Mouse (Mus musculus) limb, embryonic 13.5 days (tissue): ENCODE data around the gene Fndc7. TPM values are rescaled to one million over a fixed set of nuclear protein-coding genes. Genes with fewer than 3 reads are reported as not detected.
"Not testable (repeated sequence)": the region's sequence is repeated elsewhere in the genome, so short reads cannot be mapped to it uniquely, and the experiment has no call there.

Source experiments
- ATAC-seq: fragments of 200-750 bp; cut with Nextera tagmentation; 2 replicates; pipeline ENCODE4 v1.8.0; 2017; ENCODE audit warnings: low read depth, moderate number of reproducible peaks, moderate TSS enrichment; ENCODE audit not compliant: low FRiP score
- H3K27ac ChIP-seq: fragments of 300-500 bp; sonication (generic); 2 replicates; pipeline ENCODE4 v1.5.1; 2015; ENCODE audit warnings: inconsistent platforms, mild to moderate bottlenecking, moderate library complexity
- H3K27me3 ChIP-seq: fragments of 300-500 bp; sonication (generic); 2 replicates; pipeline ENCODE4 v1.6.1; 2015; ENCODE audit warnings: mild to moderate bottlenecking, inconsistent platforms
- H3K36me3 ChIP-seq: fragments of 300-500 bp; sonication (generic); 2 replicates; pipeline ENCODE4 v1.6.1; 2015; ENCODE audit warnings: inconsistent platforms, mild to moderate bottlenecking, moderate library complexity
- H3K4me1 ChIP-seq: fragments of 300-500 bp; sonication (generic); 2 replicates; pipeline ENCODE4 v1.6.1; 2015; ENCODE audit warnings: inconsistent platforms
- H3K4me2 ChIP-seq: fragments of 300-500 bp; sonication (generic); replicated peaks from 2 replicates; pipeline ENCODE4 v1.6.1; 2015; ENCODE audit warnings: inconsistent platforms, mild to moderate bottlenecking, moderate library complexity
- H3K4me3 ChIP-seq: fragments of 300-500 bp; sonication (generic); 2 replicates; pipeline ENCODE4 v1.5.1; 2015; ENCODE audit warnings: moderate library complexity, mild to moderate bottlenecking, inconsistent platforms
- H3K9ac ChIP-seq: fragments of 300-500 bp; sonication (generic); 2 replicates; pipeline ENCODE4 v1.6.1; 2015; ENCODE audit warnings: mild to moderate bottlenecking, inconsistent platforms
- H3K9me3 ChIP-seq: fragments of 300-500 bp; sonication (generic); 2 replicates; pipeline ENCODE4 v1.6.1; 2016; ENCODE audit warnings: inconsistent platforms
- WGBS: fragments of 180-500 bp; shearing (Covaris S2); methylation state at CpG from one replicate; pipeline ENCODE4 v1.1.7; 2015; 5-methylcytosine and 5-hydroxymethylcytosine counted together
- polyA plus RNA-seq: library from polyadenylated mRNA; unstranded; fragments of >200 nt; fragmentation: Nextera tagmentation; extraction: Ambion mirVana; gene quantifications from 2 replicates; pipeline ENCODE4 v1.2.1, GENCODE M21; 2015

The Fndc7 gene
- polyA plus RNA-seq, 1 experiment from 2014 or later, result 0.09 TPM

- H3K27ac ChIP-seq, result no peak overlapping the region
- 61% methylated on average over 9 of the region's 9 CpGs for WGBS
- H3K36me3 ChIP-seq, result no peaks in the 10 kb centered on the region
- peaks cover 22% of the 10 kb centered on the region for H3K4me1 ChIP-seq
- H3K4me3 ChIP-seq, result no peak overlapping the region
- no peaks in the 10 kb centered on the region for H3K9me3 ChIP-seq
- no peak overlapping the region for H3K4me2 ChIP-seq
- no peak overlapping the region for H3K9ac ChIP-seq
- no peaks in the 10 kb centered on the region for H3K27me3 ChIP-seq
- no peak for ATAC-seq
These were observed 3.9 kb downstream of the Fndc7 start for GRCm38 (mm10) chr3:108885686-108886530.

DNA sequence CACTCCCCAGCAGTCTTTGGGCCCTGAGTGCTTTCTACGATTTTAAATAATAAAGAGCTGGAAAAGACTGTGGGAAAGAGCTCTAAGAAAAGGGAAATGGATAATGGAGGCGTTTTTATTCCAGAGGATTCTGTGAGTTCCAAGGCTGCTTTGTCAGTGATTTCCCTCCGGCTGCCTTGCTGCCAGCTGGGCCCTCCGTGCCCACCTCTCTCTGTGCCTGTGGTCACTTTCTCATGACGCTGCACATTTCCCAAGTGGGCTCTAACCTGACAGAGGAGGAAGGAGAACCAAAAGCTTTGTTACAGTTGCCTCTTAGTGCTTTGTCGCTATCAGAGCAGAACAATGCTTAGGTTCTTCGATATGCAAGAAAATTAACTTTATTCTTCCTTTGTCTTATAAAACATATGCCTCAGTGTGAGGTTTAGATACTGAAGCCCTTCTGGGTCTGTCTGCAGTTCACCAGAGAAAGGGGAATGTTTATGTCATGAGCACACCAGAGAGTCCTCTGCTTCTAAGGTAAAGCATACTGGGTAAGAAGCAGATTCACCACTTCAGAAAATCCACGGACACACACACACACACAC is 5.0 kb downstream of the Fndc7 start:
- H3K9ac ChIP-seq, result no peak overlapping the region
- H3K36me3 ChIP-seq, result no peaks in the 10 kb centered on the region
- WGBS, result 68% methylated on average over 8 of the region's 8 CpGs
- ATAC-seq, result no peak
- no peaks in the 10 kb centered on the region for H3K9me3 ChIP-seq
- no peaks in the 10 kb centered on the region for H3K27me3 ChIP-seq
- H3K4me2 ChIP-seq, result no peak overlapping the region
- no peak overlapping the region for H3K27ac ChIP-seq
- H3K4me1 ChIP-seq, result peaks cover 24% of the 10 kb centered on the region
- no peak overlapping the region for H3K4me3 ChIP-seq

DNA sequence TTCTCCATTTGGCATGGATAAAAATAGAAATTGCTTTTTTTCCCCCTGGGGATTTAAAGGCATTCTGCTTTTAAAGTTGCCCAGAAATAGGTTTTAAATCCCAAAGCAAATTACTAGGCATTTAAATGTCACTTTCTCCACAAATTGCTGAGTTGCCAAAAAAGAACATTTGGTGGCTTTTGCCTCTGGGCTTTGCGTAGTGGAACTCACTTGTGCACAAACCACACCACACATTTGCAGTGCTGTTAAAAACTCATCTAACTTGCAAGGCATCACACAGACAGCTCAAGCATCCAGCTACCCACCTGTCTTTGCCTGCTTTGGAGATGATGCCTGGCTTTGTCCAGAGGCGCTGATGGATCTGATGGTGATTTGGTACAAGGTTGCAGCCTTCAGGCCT is 6.7 kb downstream of the Fndc7 start:
- H3K36me3 ChIP-seq, result no peaks in the 10 kb centered on the region
- no peak overlapping the region for H3K4me2 ChIP-seq
- no peak overlapping the region for H3K27ac ChIP-seq
- H3K4me1 ChIP-seq, result peaks cover 31% of the 10 kb centered on the region
- no peak overlapping the region for H3K4me3 ChIP-seq
- H3K27me3 ChIP-seq, result no peaks in the 10 kb centered on the region
- H3K9me3 ChIP-seq, result no peaks in the 10 kb centered on the region
- no peak overlapping the region for H3K9ac ChIP-seq
- ATAC-seq, result no peak
- WGBS, result 70% methylated on average over 2 of the region's 2 CpGs

- peak overlapping the region; percentile 39; the same call in 1 of the 2 replicates for H3K27ac ChIP-seq
- 11% methylated on average over 4 of the region's 4 CpGs for WGBS
- not testable (repeated sequence) for H3K9ac ChIP-seq, H3K9me3 ChIP-seq, ATAC-seq, H3K4me3 ChIP-seq, H3K4me2 ChIP-seq, H3K27me3 ChIP-seq, H3K36me3 ChIP-seq
- peaks cover 31% of the 10 kb centered on the region for H3K4me1 ChIP-seq
These were observed 7.9 kb downstream of the Fndc7 start for GRCm38 (mm10) chr3:108881873-108882272.

DNA sequence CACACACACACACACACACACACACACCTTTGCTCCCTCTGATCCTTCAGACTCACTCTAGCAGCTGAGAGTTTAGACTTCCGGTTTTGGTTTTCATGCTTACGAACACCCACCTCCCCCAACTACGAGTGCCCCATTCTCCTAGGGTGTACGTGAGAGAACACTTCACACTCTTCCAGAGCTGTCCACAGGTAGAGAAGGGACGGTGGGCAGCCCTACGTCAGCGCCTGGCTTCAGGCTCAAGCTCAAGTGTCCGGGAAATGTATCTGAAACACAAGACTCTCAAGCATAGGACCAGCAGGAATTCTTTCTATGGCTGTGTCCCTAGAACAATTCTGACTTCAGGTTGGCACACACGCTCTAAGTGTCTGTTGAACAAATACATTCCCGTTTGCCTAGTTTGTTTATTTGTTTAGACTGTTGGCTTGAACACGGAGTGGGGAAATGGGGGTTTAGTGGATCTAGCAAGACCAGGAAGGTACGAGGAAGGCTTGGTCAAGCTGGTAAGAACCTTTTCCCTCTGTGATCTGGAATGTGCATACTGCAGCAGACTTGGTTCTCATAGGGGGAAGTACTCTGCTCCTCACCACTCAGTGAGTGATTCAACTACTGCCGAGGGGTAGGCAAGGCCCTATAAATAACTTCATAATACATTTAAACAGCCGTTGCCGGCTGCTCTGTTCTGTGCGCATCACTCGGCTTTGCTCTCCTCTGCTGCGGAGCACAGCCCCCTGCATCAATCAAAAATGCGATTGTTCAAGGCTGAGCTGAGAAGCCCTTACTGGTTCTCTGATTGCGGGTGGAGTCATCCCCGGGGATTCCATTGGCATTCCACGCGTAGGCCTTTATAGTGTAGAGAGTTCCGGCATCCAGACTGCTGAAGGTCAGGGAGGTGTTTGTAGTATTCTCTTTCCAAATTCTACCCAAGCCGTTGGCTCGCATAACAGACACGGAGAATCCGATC is 9.0 kb downstream of the Fndc7 start:
- Histone ChIP-seq H3K36me3 (no peaks in the 10 kb centered on the region), H3K4me3 (no peak overlapping the region), H3K9ac (no peak overlapping the region), H3K27ac (peak overlapping the region; percentile 58), H3K4me2 (peak overlapping the region; percentile 24; the same call in 1 of the 2 replicates), H3K27me3 (no peaks in the 10 kb centered on the region), H3K9me3 (no peaks in the 10 kb centered on the region), H3K4me1 (peaks cover 31% of the 10 kb centered on the region)
- ATAC-seq, result peak; percentile 89
- 54% methylated on average over 28 of the region's 28 CpGs for WGBS

DNA sequence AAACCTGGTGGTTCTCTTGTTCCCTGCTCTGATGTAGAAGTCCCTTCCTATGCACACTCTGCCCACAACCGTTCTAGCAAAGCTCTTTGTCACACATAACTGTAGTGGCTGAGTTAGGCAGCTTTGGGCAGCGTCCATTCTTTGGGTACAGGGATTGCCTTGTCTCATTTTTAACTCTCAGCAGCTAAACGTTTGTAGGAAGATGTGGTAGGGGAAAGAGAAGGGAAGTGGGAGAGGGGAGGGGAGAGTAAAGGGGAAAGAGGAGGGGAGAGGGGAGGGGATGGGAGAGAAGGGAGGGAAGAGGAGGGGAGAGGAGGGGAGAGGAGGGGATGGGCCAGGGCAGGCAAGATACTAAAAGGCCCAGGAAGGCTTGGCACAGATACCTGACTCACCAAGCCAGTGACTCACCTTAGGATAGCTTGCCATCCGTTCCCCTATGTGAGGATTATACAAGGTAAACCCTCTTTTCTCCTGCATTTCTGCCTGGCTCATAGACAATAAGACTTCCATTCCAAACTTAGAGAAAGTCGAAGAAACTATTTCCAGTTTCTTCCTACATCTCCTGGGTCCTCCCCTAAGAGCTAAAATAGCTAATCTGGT is 9.9 kb downstream of the Fndc7 start:
- 65% methylated on average over 5 of the region's 5 CpGs for WGBS
- no peak for ATAC-seq
- Histone ChIP-seq H3K9me3 (no peaks in the 10 kb centered on the region), H3K4me2 (no peak overlapping the region), H3K36me3 (no peaks in the 10 kb centered on the region), H3K9ac (no peak overlapping the region), H3K27me3 (no peaks in the 10 kb centered on the region), H3K27ac (no peak overlapping the region), H3K4me1 (peaks cover 31% of the 10 kb centered on the region), H3K4me3 (no peak overlapping the region)

DNA sequence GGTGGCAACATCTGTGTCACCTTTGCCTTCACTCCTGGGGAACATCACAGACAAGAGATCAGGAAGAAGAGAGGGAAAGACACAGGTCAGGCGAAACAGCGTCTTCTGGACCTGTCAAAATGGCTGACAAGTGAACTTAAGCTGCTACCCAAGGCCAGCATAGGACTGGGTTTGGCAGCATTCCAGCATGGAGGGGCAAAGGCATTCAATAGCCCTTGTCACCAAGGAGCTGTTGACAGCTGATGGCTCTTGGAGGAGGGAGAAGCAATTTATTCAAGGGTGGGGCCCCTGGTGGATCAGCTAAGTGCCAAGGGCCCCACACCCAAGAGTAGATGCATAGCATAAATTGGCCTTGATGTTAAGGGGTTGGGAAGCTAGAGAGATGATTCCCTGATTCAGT is 10.7 kb downstream of the Fndc7 start:
- Histone ChIP-seq H3K27me3 (no peaks in the 10 kb centered on the region), H3K9ac (no peak overlapping the region), H3K4me2 (no peak overlapping the region), H3K4me1 (peaks cover 31% of the 10 kb centered on the region), H3K4me3 (no peak overlapping the region), H3K36me3 (no peaks in the 10 kb centered on the region), H3K9me3 (no peaks in the 10 kb centered on the region), H3K27ac (no peak overlapping the region)
- 78% methylated on average over 2 of the region's 2 CpGs for WGBS
- no peak for ATAC-seq

DNA sequence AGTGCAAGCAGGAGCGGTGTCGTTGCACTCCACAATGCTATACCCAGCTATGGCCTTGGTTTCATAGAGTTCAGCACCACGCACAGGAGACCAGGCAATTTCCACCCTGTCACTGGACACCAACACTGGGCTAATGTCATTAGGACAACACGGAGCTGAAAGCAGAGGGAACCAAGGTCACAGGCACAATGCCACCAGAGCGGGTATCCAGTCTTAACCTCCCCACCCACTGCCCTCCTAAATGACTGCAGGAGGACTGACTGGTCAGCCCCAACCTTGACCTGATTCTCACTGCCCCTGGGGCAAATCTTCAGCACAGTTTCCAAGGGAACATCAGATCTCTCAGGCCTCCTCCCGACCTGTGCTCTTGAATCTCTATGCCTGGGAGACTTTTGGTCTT is 19.2 kb downstream of the Fndc7 start:
- Histone ChIP-seq H3K4me2 (no peak overlapping the region), H3K36me3 (no peaks in the 10 kb centered on the region), H3K4me3 (no peak overlapping the region), H3K27ac (no peak overlapping the region), H3K4me1 (no peaks in the 10 kb centered on the region), H3K9me3 (no peaks in the 10 kb centered on the region), H3K27me3 (no peaks in the 10 kb centered on the region), H3K9ac (no peak overlapping the region)
- 78% methylated on average over 6 of the region's 6 CpGs for WGBS
- ATAC-seq, result no peak

GRCm38 (mm10) chr3:108867449-108867848 is 22.4 kb downstream of the Fndc7 start:
- no peak for ATAC-seq
- Histone ChIP-seq H3K4me2 (no peak overlapping the region), H3K27ac (no peak overlapping the region), H3K9me3 (no peaks in the 10 kb centered on the region), H3K27me3 (no peaks in the 10 kb centered on the region), H3K36me3 (no peaks in the 10 kb centered on the region), H3K4me1 (no peaks in the 10 kb centered on the region), H3K4me3 (no peak overlapping the region), H3K9ac (no peak overlapping the region)
- WGBS, result 91% methylated on average over 3 of the region's 3 CpGs

- no peak overlapping the region for H3K27ac ChIP-seq
- H3K9ac ChIP-seq, result no peak overlapping the region
- ATAC-seq, result no peak
- H3K27me3 ChIP-seq, result no peaks in the 10 kb centered on the region
- H3K36me3 ChIP-seq, result no peaks in the 10 kb centered on the region
- peaks cover 3% of the 10 kb centered on the region; the same call in 1 of the 2 replicates for H3K9me3 ChIP-seq
- H3K4me2 ChIP-seq, result no peak overlapping the region
- H3K4me1 ChIP-seq, result no peaks in the 10 kb centered on the region
- no peak overlapping the region for H3K4me3 ChIP-seq
- WGBS, result 95% methylated on average over 3 of the region's 3 CpGs
These were observed 24.1 kb downstream of the Fndc7 start for GRCm38 (mm10) chr3:108865676-108866075.

- Histone ChIP-seq H3K9ac (no peak overlapping the region), H3K9me3 (peaks cover 3% of the 10 kb centered on the region; the same call in 1 of the 2 replicates), H3K27me3 (no peaks in the 10 kb centered on the region), H3K4me2 (no peak overlapping the region), H3K4me3 (no peak overlapping the region), H3K27ac (no peak overlapping the region), H3K36me3 (no peaks in the 10 kb centered on the region), H3K4me1 (no peaks in the 10 kb centered on the region; the same call in 1 of the 2 replicates)
- whole genome bisulfite sequencing, result 32% methylated on average over 3 of the region's 3 CpGs
- ATAC-seq, result no peak
These were observed 24.7 kb downstream of the Fndc7 start for GRCm38 (mm10) chr3:108865129-108865528.
